Mouse (Mus musculus) kidney, embryonic 15.5 days (tissue): ENCODE measurements around the gene Ski. TPM values are rescaled to one million over a fixed set of nuclear protein-coding genes. Genes with fewer than 3 reads are reported as not detected.

ENCODE experiments used
- ATAC-seq: fragments of 200-750 bp; cut with Nextera tagmentation; replicated peaks from 2 replicates; pipeline ENCODE4 v1.8.0; 2017; ENCODE audit warnings: moderate TSS enrichment; ENCODE audit not compliant: low FRiP score
- H3K27ac ChIP-seq: fragments of 300-500 bp; sonication (generic); 2 replicates; pipeline ENCODE4 v1.5.1; 2015; ENCODE audit warnings: mild to moderate bottlenecking, inconsistent platforms
- H3K27me3 ChIP-seq: fragments of 300-500 bp; sonication (generic); 2 replicates; pipeline ENCODE4 v1.6.1; 2015; ENCODE audit warnings: inconsistent platforms
- H3K36me3 ChIP-seq: fragments of 300-500 bp; sonication (generic); 2 replicates; pipeline ENCODE4 v1.6.1; 2015; ENCODE audit warnings: inconsistent platforms
- H3K4me1 ChIP-seq: fragments of 300-500 bp; sonication (generic); 2 replicates; pipeline ENCODE4 v1.6.1; 2015; ENCODE audit warnings: inconsistent platforms
- H3K4me2 ChIP-seq: fragments of 300-500 bp; sonication (generic); 2 replicates; pipeline ENCODE4 v1.6.1; 2015; ENCODE audit warnings: moderate library complexity, mild to moderate bottlenecking, inconsistent platforms
- H3K4me3 ChIP-seq: fragments of 300-500 bp; sonication (generic); replicated peaks from 2 replicates; pipeline ENCODE4 v1.5.1; 2015; ENCODE audit warnings: mild to moderate bottlenecking, inconsistent platforms
- H3K9ac ChIP-seq: fragments of 300-500 bp; sonication (generic); 2 replicates; pipeline ENCODE4 v1.6.1; 2015; ENCODE audit warnings: mild to moderate bottlenecking, inconsistent platforms
- H3K9me3 ChIP-seq: fragments of 300-500 bp; sonication (generic); replicated peaks from 2 replicates; pipeline ENCODE4 v1.6.1; 2016; ENCODE audit warnings: inconsistent platforms
- WGBS: fragments of 180-500 bp; shearing (Covaris S2); methylation state at CpG from one replicate; pipeline ENCODE4 v1.1.7; 2015; ENCODE audit warnings: mixed read lengths; 5-methylcytosine and 5-hydroxymethylcytosine counted together
- polyA plus RNA-seq: library from polyadenylated mRNA; unstranded; fragments of >200 nt; fragmentation: Nextera tagmentation; extraction: Ambion mirVana; gene quantifications from 2 replicates; pipeline ENCODE4 v1.2.1, GENCODE M21; 2015

Gene Ski
- polyA plus RNA-seq, 1 experiment from 2014 or later = 16.9 TPM

- H3K27me3 ChIP-seq = no peaks in the 10 kb centered on the region
- WGBS = 62% methylated on average over 10 of the region's 10 CpGs
- peaks cover 40% of the 10 kb centered on the region for H3K4me1 ChIP-seq
- H3K36me3 ChIP-seq = no peaks in the 10 kb centered on the region
- H3K4me3 ChIP-seq = no peak overlapping the region
- H3K9me3 ChIP-seq = no peaks in the 10 kb centered on the region
- H3K4me2 ChIP-seq = no peak overlapping the region
- H3K9ac ChIP-seq = no peak overlapping the region
- ATAC-seq = no peak
- no peak overlapping the region for H3K27ac ChIP-seq
Measured at GRCm38 (mm10) chr4:155118278-155118677, 104.1 kb downstream of the Ski start.

DNA sequence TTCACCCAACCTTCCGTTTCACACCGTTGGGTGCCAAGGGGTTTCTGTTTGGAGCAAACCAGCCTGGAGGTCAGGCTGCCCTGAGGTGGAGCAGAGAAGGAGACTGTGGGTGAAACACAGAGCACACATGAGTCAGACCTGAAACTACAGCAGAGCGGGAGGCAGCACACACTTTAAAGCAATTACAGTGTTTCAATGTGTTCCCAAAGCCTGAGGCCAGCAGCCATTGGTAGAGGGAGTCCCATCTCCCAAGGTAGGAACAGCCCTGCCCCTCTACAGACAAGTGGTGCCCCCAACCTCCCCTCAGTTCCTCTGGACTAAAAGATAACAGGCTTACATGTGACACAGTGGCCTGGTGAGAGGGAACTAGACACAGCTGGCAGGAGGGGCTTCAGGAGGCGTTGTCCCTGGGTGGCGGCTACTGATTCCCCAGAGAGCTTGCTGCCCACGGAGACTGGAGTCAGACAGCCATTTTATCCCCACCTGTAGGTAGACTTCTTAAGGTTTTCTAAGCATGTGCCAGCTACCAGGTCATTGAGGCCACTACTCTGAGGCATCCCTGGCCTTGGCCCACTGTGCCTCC, 104.9 kb downstream of the Ski start:
- Histone ChIP-seq H3K9me3 (no peaks in the 10 kb centered on the region), H3K36me3 (no peaks in the 10 kb centered on the region), H3K4me3 (no peak overlapping the region), H3K4me1 (peaks cover 32% of the 10 kb centered on the region), H3K9ac (no peak overlapping the region), H3K27me3 (no peaks in the 10 kb centered on the region), H3K27ac (no peak overlapping the region), H3K4me2 (no peak overlapping the region)
- 72% methylated on average over 6 of the region's 6 CpGs for WGBS
- no peak for ATAC-seq

GRCm38 (mm10) chr4:155116607-155117006, 105.8 kb downstream of the Ski start:
- Histone ChIP-seq H3K27ac (no peak overlapping the region), H3K4me1 (peaks cover 23% of the 10 kb centered on the region)
- WGBS = 69% methylated on average over 4 of the region's 4 CpGs

DNA sequence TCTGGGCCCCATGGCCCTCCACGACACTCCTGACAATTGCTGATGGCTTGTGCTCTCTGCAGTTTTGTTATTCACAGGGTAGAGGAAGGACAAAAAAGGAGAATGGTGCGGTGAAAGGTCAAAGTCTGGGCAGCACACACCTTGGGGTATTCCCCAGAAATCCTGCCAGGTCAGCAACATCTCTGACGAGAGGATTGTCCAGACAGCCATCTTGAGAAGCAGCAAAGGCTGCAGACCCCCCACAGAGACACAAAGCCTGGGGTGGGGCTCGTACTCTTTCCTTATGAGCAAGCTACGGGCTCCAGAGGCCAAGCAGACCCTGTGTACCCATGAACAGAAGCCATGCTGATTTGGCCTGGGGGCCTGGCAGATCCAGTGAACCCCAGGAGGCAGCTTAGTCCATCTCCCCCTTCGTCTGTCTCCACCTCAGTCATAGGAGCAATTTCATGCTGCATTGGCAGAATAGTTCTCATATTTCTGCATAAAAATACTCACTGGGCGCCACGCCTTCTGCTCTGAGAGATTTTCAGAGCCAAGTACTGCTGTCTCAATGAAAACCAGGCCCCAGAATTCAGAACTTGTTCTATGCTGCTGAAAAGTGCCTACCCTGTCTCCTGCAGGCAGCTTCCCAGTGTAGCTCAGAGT, 108.5 kb downstream of the Ski start:
- no peak overlapping the region for H3K4me2 ChIP-seq
- ATAC-seq = no peak
- peaks cover 22% of the 10 kb centered on the region for H3K4me1 ChIP-seq
- H3K36me3 ChIP-seq = no peaks in the 10 kb centered on the region
- no peak overlapping the region for H3K9ac ChIP-seq
- H3K27me3 ChIP-seq = no peaks in the 10 kb centered on the region
- 71% methylated on average over 8 of the region's 8 CpGs for WGBS
- H3K9me3 ChIP-seq = no peaks in the 10 kb centered on the region
- 0 out of 2 replicates have a peak overlapping the region, but pooled peaks have one; percentile 14 for H3K27ac ChIP-seq
- H3K4me3 ChIP-seq = no peak overlapping the region

More at GRCm38 (mm10) chr4:155116607-155117006, 105.8 kb downstream of the Ski start:
- Histone ChIP-seq H3K9ac (no peak overlapping the region), H3K36me3 (no peaks in the 10 kb centered on the region), H3K27me3 (no peaks in the 10 kb centered on the region), H3K4me3 (no peak overlapping the region), H3K4me2 (no peak overlapping the region), H3K9me3 (no peaks in the 10 kb centered on the region)
- no peak for ATAC-seq

DNA sequence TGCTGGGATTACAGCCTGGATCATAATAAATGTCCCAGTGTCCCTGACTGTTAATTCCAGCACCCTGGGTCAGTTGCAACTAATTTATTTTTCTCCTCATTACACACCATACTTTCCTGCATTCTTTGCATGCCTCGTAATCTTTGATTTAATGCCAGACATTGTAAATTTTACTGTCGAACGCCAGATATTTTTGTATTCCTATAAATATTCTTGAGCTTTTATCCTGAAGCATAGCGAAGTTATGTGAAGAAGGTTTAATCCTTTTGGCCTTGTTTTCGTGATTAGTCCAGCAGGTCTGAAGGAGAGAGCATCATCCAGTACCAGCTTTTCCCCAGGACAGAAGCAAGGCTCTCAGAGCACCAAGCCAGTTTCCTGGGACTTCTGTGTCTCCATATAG, 112.9 kb downstream of the Ski start:
- Histone ChIP-seq H3K9ac (no peak overlapping the region), H3K4me3 (no peak overlapping the region), H3K27me3 (no peaks in the 10 kb centered on the region), H3K9me3 (no peaks in the 10 kb centered on the region), H3K27ac (peak overlapping the region; percentile 20; the same call in 1 of the 2 replicates), H3K36me3 (no peaks in the 10 kb centered on the region), H3K4me2 (no peak overlapping the region), H3K4me1 (peaks cover 23% of the 10 kb centered on the region)
- 47% methylated on average over 5 of the region's 5 CpGs for WGBS
- no peak for ATAC-seq

DNA sequence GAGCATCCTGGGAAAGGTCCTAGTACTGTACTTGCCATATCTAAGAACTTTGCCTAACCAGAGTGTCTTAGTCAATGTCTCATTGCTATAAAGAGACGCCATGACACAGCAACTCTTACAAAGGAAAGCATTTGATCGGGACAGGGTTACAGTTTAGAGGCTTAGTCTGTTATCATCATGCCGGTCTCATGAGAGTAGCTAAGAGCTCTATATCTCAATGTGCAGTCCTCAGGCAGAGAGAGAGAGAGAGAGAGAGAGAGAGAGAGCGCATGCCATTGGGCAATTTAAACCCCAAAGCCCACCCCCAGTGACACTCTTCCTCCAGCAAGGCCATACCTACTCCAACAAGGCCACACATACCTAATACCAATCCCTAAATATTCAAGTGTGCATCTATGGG, 114.5 kb downstream of the Ski start:
- H3K4me2 ChIP-seq = no peak overlapping the region
- no peak overlapping the region for H3K27ac ChIP-seq
- H3K4me3 ChIP-seq = no peak overlapping the region
- peaks cover 17% of the 10 kb centered on the region for H3K4me1 ChIP-seq
- no peak for ATAC-seq
- no peak overlapping the region for H3K9ac ChIP-seq
- no peaks in the 10 kb centered on the region for H3K9me3 ChIP-seq
- 94% methylated on average over 4 of the region's 4 CpGs for WGBS
- H3K36me3 ChIP-seq = no peaks in the 10 kb centered on the region
- H3K27me3 ChIP-seq = no peaks in the 10 kb centered on the region

Other genes starting within 250 kb of the Ski start
- 2.6 TPM in 2 replicates for gene Plch2, start 165.8 kb downstream of the Ski start, polyA plus RNA-seq
- gene Pex10, start 155.6 kb downstream of the Ski start, polyA plus RNA-seq = 23.2 and 24.0 TPM in 2 replicates
- gene Rer1, start 136.2 kb downstream of the Ski start, polyA plus RNA-seq = 152 and 165 TPM in 2 replicates
- 5.1 and 5.3 TPM in 2 replicates for gene Morn1, start 136.0 kb downstream of the Ski start, polyA plus RNA-seq
- gene Faap20, start 27.2 kb upstream of the Ski start, polyA plus RNA-seq = 66.2 and 68.8 TPM in 2 replicates
- 14.2 and 16.6 TPM in 2 replicates for gene Prkcz, start 138.8 kb upstream of the Ski start, polyA plus RNA-seq
- not detected in 2 replicates for gene Gabrd, start 175.5 kb upstream of the Ski start, polyA plus RNA-seq
- gene Cfap74, start 186.6 kb upstream of the Ski start, polyA plus RNA-seq = 1.8 and 2.3 TPM in 2 replicates
- gene Tmem52, start 246.5 kb upstream of the Ski start, polyA plus RNA-seq = 1.0 and 1.1 TPM in 2 replicates